Mouse (Mus musculus) heart, embryonic 14.5 days (tissue): ENCODE results near the gene Dync1i1. TPM values are rescaled to one million over a fixed set of nuclear protein-coding genes. Genes with fewer than 3 reads are reported as not detected.

Experiments used
- ATAC-seq: fragments of 200-750 bp; cut with Nextera tagmentation; 2 replicates; pipeline ENCODE4 v1.8.0; 2017; ENCODE audit warnings: low read depth, moderate TSS enrichment; ENCODE audit not compliant: insufficient number of reproducible peaks, insufficient read depth, low FRiP score
- H3K27ac ChIP-seq, 2 experiments: fragments of 200-500 bp in 1 of 2; fragments of 300-500 bp in 1 of 2; sonication (generic) in 1 of 2; replicated peaks in 1 of 2; 2 replicates each; pipeline ENCODE4 v1.5.1; 2012 to 2014; ENCODE audit warnings: low read depth in 2 of 2, low read length in 2 of 2, control low read depth in 1 of 2, mild to moderate bottlenecking in 1 of 2, mixed read lengths in 1 of 2; ENCODE audit not compliant: control insufficient read depth in 1 of 2, insufficient read depth in 1 of 2
- H3K27me3 ChIP-seq: fragments of 300-500 bp; sonication (generic); 2 replicates; pipeline ENCODE4 v1.6.1; 2014; ENCODE audit warnings: mild to moderate bottlenecking, low read length, control low read depth; ENCODE audit not compliant: control insufficient read depth, insufficient read depth
- H3K36me3 ChIP-seq: fragments of 300-500 bp; sonication (generic); 2 replicates; pipeline ENCODE4 v1.6.1; 2014; ENCODE audit warnings: mild to moderate bottlenecking, control low read depth, low read length, mixed read lengths; ENCODE audit not compliant: control insufficient read depth, insufficient read depth
- H3K4me1 ChIP-seq, 2 experiments: fragments of 200-500 bp in 1 of 2; fragments of 300-500 bp in 1 of 2; sonication (generic) in 1 of 2; 2 replicates each; pipeline ENCODE4 v1.6.1; 2012 to 2014; ENCODE audit warnings: low read length in 2 of 2, control low read depth in 1 of 2, mixed read lengths in 1 of 2; ENCODE audit not compliant: control insufficient read depth in 2 of 2, insufficient read depth in 2 of 2
- H3K4me2 ChIP-seq: fragments of 300-500 bp; sonication (generic); 2 replicates; pipeline ENCODE4 v1.6.1; 2014; ENCODE audit warnings: mild to moderate bottlenecking, low read length
- H3K4me3 ChIP-seq, 2 experiments: fragments of 200-500 bp in 1 of 2; fragments of 300-500 bp in 1 of 2; sonication (generic) in 1 of 2; 2 replicates each; pipeline ENCODE4 v1.5.1; 2012 to 2014; ENCODE audit warnings: low read length in 2 of 2, mild to moderate bottlenecking in 2 of 2, control low read depth in 1 of 2, low read depth in 1 of 2, moderate library complexity in 1 of 2; ENCODE audit not compliant: control insufficient read depth in 1 of 2, insufficient read depth in 1 of 2
- H3K9ac ChIP-seq: fragments of 300-500 bp; sonication (generic); 2 replicates; pipeline ENCODE4 v1.6.1; 2014; ENCODE audit warnings: mild to moderate bottlenecking, low read length
- H3K9me3 ChIP-seq: fragments of 300-500 bp; sonication (generic); 2 replicates; pipeline ENCODE4 v1.6.1; 2016; ENCODE audit warnings: low read length, control low read depth; ENCODE audit not compliant: control insufficient read depth
- WGBS: fragments of 180-500 bp; shearing (Covaris S2); extraction: QIAGEN DNeasy Blood & Tissue Kit; methylation state at CpG from one replicate; pipeline ENCODE4 v1.1.7; 2014; 5-methylcytosine and 5-hydroxymethylcytosine counted together
- polyA plus RNA-seq: library from polyadenylated mRNA; unstranded; fragments of >200 nt; fragmentation: Nextera tagmentation; extraction: Ambion mirVana; gene quantifications from 2 replicates; pipeline ENCODE4 v1.2.1, GENCODE M21; 2014

Gene Dync1i1
- polyA plus RNA-seq, 1 experiment from 2014 or later, result 3.3 TPM

GRCm38 (mm10) chr6:5741395-5742032 is 16.1 kb downstream of the Dync1i1 start:
- Histone ChIP-seq H3K27me3 (no peaks in the 10 kb centered on the region), H3K36me3 (no peaks in the 10 kb centered on the region), H3K9ac (no peak overlapping the region), H3K4me3 (no peak overlapping the region), H3K27ac (no peak overlapping the region), H3K9me3 (no peaks in the 10 kb centered on the region), H3K4me2 (no peak overlapping the region), H3K4me1 (no peaks in the 10 kb centered on the region)
- WGBS, result 63% methylated on average over 6 of the region's 6 CpGs
- no peak for ATAC-seq

- peak overlapping the region; percentile 25 to 33; a peak in 3 of 4 replicates for H3K27ac ChIP-seq
- peak; percentile 61; the same call in 1 of the 2 replicates for ATAC-seq
- no peak overlapping the region for H3K4me2 ChIP-seq
- no peak overlapping the region for H3K9ac ChIP-seq
- no peaks in the 10 kb centered on the region for H3K27me3 ChIP-seq
- H3K4me3 ChIP-seq, result no peak overlapping the region
- no peaks in the 10 kb centered on the region for H3K9me3 ChIP-seq
- WGBS, result 64% methylated on average over 6 of the region's 6 CpGs
- H3K36me3 ChIP-seq, result no peaks in the 10 kb centered on the region
- peaks cover 0 to 7% of the 10 kb centered on the region in 2 experiments; a peak in 3 of 4 replicates for H3K4me1 ChIP-seq
Measured at GRCm38 (mm10) chr6:5750079-5750711, 24.8 kb downstream of the Dync1i1 start.

DNA sequence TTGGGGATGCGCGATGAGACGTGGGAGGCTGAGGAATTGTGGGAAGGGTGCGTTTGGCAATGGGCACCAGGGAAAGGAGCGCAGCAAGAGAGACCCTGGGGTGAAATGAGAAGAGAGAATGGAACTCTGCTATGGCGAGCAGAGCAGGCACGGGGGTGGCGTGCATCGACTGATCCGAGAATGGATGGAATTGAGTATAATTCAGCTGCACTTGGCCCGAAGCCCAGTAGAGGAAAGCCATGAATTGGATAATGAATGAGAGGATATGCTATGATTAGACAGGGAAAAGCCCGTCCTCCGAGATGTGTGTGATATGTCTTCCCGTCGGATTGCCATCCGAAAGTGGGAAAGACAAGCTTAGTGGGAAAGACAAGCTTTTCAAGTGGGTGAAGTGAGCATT is 26.7 kb downstream of the Dync1i1 start:
- Histone ChIP-seq H3K27me3 (no peaks in the 10 kb centered on the region), H3K9me3 (no peaks in the 10 kb centered on the region), H3K27ac (no peak overlapping the region), H3K4me2 (no peak overlapping the region), H3K4me1 (peaks cover 0 to 7% of the 10 kb centered on the region in 2 experiments; a peak in 3 of 4 replicates), H3K4me3 (no peak overlapping the region), H3K36me3 (no peaks in the 10 kb centered on the region), H3K9ac (no peak overlapping the region)
- WGBS, result 75% methylated on average over 16 of the region's 16 CpGs
- no peak for ATAC-seq

GRCm38 (mm10) chr6:5752617-5753016 is 27.2 kb downstream of the Dync1i1 start:
- Histone ChIP-seq H3K9ac (no peak overlapping the region), H3K9me3 (no peaks in the 10 kb centered on the region), H3K27ac (no peak overlapping the region), H3K4me3 (no peak overlapping the region), H3K27me3 (no peaks in the 10 kb centered on the region), H3K4me1 (peaks cover 0 to 7% of the 10 kb centered on the region in 2 experiments; a peak in 3 of 4 replicates), H3K4me2 (no peak overlapping the region), H3K36me3 (no peaks in the 10 kb centered on the region)
- ATAC-seq, result no peak
- 71% methylated on average over 5 of the region's 5 CpGs for WGBS

GRCm38 (mm10) chr6:5756509-5757130 is 31.2 kb downstream of the Dync1i1 start:
- Histone ChIP-seq H3K4me3 (no peak overlapping the region), H3K9me3 (no peaks in the 10 kb centered on the region), H3K27me3 (no peaks in the 10 kb centered on the region), H3K9ac (no peak overlapping the region), H3K4me2 (no peak overlapping the region), H3K4me1 (peaks cover 0 to 2% of the 10 kb centered on the region in 2 experiments; a peak in 1 of 4 replicates), H3K36me3 (no peaks in the 10 kb centered on the region), H3K27ac (no peak overlapping the region)
- 75% methylated on average over 5 of the region's 5 CpGs for WGBS
- no peak for ATAC-seq

DNA sequence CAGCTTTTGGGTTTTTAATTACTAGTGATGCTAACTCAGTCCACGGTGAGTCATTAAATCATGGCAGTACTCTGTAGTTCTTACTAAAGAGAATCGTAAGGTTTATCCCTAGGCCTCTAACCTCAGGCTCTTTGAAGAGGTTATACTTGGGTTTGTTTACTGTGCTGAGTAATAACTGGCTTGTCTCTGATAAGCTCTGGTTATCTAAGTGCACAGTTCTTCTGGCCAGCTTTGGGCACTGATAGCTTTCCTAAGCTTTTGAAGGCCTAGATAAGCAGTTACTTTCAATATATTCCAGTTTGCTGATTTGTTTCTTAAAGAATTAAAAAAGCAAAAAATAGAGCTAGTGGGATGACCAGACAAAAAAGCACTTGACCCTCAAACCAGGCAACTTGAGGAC is 37.5 kb downstream of the Dync1i1 start:
- Histone ChIP-seq H3K9ac (no peak overlapping the region), H3K27me3 (no peaks in the 10 kb centered on the region), H3K27ac (no peak overlapping the region), H3K4me3 (no peak overlapping the region), H3K4me1 (no peaks in the 10 kb centered on the region), H3K36me3 (no peaks in the 10 kb centered on the region), H3K9me3 (no peaks in the 10 kb centered on the region), H3K4me2 (no peak overlapping the region)
- ATAC-seq, result no peak
- WGBS, result 43% methylated on average over 2 of the region's 2 CpGs

DNA sequence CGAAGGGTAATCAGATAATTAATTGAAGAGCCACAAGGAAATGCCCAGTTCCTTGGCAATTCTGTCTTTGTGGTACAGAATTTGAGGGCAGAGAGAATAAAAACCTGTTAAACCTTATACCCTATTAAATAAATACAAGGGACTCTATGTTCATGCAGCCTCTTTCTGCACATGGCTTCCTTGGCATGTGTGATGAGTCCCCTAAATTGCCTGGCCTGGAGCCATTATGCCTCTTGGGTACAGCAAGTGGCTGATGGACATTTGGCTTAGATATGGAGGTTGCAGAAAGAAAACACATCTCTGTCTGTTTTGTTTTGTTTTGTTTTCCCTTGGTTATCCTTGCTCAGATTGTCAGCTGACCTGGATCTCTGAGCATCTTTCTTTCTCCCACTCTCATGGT is 43.1 kb downstream of the Dync1i1 start:
- Histone ChIP-seq H3K36me3 (no peaks in the 10 kb centered on the region), H3K9ac (no peak overlapping the region), H3K27me3 (no peaks in the 10 kb centered on the region), H3K4me2 (no peak overlapping the region), H3K4me1 (no peaks in the 10 kb centered on the region), H3K9me3 (no peaks in the 10 kb centered on the region), H3K4me3 (no peak overlapping the region), H3K27ac (no peak overlapping the region)
- no peak for ATAC-seq
- WGBS, result 60% methylated on average over 1 of the region's 1 CpGs
